Mouse (Mus musculus) regulatory T cell (primary cell): Measurements from ENCODE around the gene Ccdc69.

Experiments
- in situ Hi-C: fragments of 300-600 bp; cut with MboI, MseI; formaldehyde crosslinking; loops from one replicate; pipeline ENCODE4 v1.15.1; 2025; ENCODE audit warnings: high pct_unique_total_duplicates

Ccdc69 gene

GRCm38 (mm10) chr11:55041348-55041747 lies 36.6 kb downstream of the Ccdc69 start:
- in situ Hi-C loops, result loop anchor here (5.0 kb wide), 3 partner anchors 44 to 116 kb away; no protein-coding TSS in a partner anchor

- in situ Hi-C loops, result no loop called here
These were observed 38.3 kb downstream of the Ccdc69 start for GRCm38 (mm10) chr11:55039591-55039990.

- in situ Hi-C loops, result no loop called here
These were observed 41.3 kb downstream of the Ccdc69 start for GRCm38 (mm10) chr11:55036601-55037000.

- in situ Hi-C loops, result no loop called here
These were observed 44.8 kb downstream of the Ccdc69 start, which contains the start of gene Anxa6 for GRCm38 (mm10) chr11:55033040-55033660. Anxa6 (minus strand) TSS chr11:55033445.

GRCm38 (mm10) chr11:55032286-55032685 lies 45.6 kb downstream of the Ccdc69 start:
- in situ Hi-C loops, result no loop called here

GRCm38 (mm10) chr11:55031991-55032280 lies 46.0 kb downstream of the Ccdc69 start:
- in situ Hi-C loops, result no loop called here

- in situ Hi-C loops, result no loop called here
These were observed 46.5 kb downstream of the Ccdc69 start for GRCm38 (mm10) chr11:55031211-55031990.

- in situ Hi-C loops, result no loop called here
These were observed 49.4 kb downstream of the Ccdc69 start for GRCm38 (mm10) chr11:55028509-55028908.

- in situ Hi-C loops, result no loop called here
These were observed 50.6 kb downstream of the Ccdc69 start for GRCm38 (mm10) chr11:55027204-55027855.

GRCm38 (mm10) chr11:55025896-55026295 lies 52.0 kb downstream of the Ccdc69 start:
- in situ Hi-C loops, result no loop called here

GRCm38 (mm10) chr11:55023583-55023982 lies 54.3 kb downstream of the Ccdc69 start:
- in situ Hi-C loops, result no loop called here

GRCm38 (mm10) chr11:55023049-55023564 lies 54.8 kb downstream of the Ccdc69 start:
- in situ Hi-C loops, result no loop called here

- in situ Hi-C loops, result no loop called here
These were observed 55.4 kb downstream of the Ccdc69 start for GRCm38 (mm10) chr11:55022508-55022907.

GRCm38 (mm10) chr11:55021859-55022258 lies 56.1 kb downstream of the Ccdc69 start:
- in situ Hi-C loops, result no loop called here

GRCm38 (mm10) chr11:55021458-55021857 lies 56.5 kb downstream of the Ccdc69 start:
- in situ Hi-C loops, result no loop called here

GRCm38 (mm10) chr11:55019711-55020110 lies 58.2 kb downstream of the Ccdc69 start:
- in situ Hi-C loops, result no loop called here

GRCm38 (mm10) chr11:55018034-55018433 lies 59.9 kb downstream of the Ccdc69 start:
- in situ Hi-C loops, result no loop called here

GRCm38 (mm10) chr11:55017201-55017600 lies 60.7 kb downstream of the Ccdc69 start:
- in situ Hi-C loops, result no loop called here

- in situ Hi-C loops, result no loop called here
These were observed 61.2 kb downstream of the Ccdc69 start for GRCm38 (mm10) chr11:55016758-55017157.

- in situ Hi-C loops, result no loop called here
These were observed 62.1 kb downstream of the Ccdc69 start for GRCm38 (mm10) chr11:55015831-55016241.

- in situ Hi-C loops, result no loop called here
These were observed 62.7 kb downstream of the Ccdc69 start for GRCm38 (mm10) chr11:55015264-55015663.

GRCm38 (mm10) chr11:55013802-55014201 lies 64.1 kb downstream of the Ccdc69 start:
- in situ Hi-C loops, result no loop called here
